Mouse (Mus musculus) mouse embryonic stem cell (cell line): ENCODE data around the gene Aaed1.

ENCODE experiments used
- in situ Hi-C, 2 experiments: fragments of 300-500 bp; cut with MboI; formaldehyde crosslinking; loops; 1 replicate in 1 of 2; 3 replicates in 1 of 2; pipeline ENCODE4 v1.14.3; 2019 to 2020; ENCODE audit warnings: low sequenced_read_pairs in 2 of 2, low pct_unique_long_range_greater_than_20kb in 1 of 2, mixed read lengths in 1 of 2; ENCODE audit not compliant: unreplicated experiment in 1 of 2

Aaed1 gene

GRCm38 (mm10) chr13:64233139-64233538 is 79.4 kb downstream of the Aaed1 start:
- in situ Hi-C loops = no loop called here

GRCm38 (mm10) chr13:64226725-64227124 is 85.8 kb downstream of the Aaed1 start:
- in situ Hi-C loops = no loop called here

DNA sequence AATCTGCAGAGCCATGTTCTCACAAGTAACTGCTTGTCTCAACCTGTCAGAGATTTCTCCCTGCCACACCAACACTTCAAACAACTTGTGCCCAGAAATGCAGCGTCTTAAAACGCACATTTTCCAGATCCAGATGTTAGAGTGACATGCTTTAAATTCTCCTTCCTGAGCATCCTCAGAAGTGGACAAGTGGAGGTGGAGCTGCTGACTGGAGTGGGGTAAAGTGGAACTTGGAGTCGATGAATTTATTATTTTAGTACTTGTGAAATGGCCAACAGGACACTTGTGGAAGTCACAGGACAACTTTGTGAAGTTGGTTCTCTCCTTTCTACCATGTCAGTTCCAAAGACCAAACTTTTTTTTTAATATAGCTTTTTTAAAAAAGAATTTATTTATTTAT is 86.8 kb downstream of the Aaed1 start:
- in situ Hi-C loops = no loop called here
